Mouse (Mus musculus): ENCODE measurements at regions not wholly inside any gene's neighbourhood (a gene's known extent, or its start where the extent isn't known, plus 50 kb on each side); places are given as distances from the start of the nearest gene placed in this dataset.

DNA sequence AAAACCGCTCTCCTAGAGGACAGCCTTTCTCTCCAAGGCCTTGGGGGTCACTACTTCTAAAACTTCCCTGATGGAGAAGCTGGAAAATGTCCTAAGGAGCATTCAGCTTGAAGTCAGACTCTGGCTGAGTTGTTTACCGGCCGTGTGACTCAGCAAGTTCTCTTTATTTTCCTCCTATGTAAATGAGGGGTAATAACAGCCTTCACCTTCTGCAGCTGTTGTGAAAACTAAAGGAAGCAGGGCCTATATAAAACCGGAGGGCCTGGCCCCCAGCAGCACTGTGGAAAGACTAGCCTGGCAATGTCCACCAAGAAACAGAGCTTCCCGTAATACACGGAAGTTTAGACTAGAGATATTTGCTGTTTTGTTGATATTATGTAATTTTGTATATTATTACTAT is 69.7 kb upstream of the Cited2 start:
- H3K4me3 ChIP-seq (ENCODE audit: low read length), result no peak overlapping the region
- H3K27me3 ChIP-seq (ENCODE audit: control insufficient read depth, insufficient read depth, low read length), result no peaks in the 10 kb centered on the region
- no peaks in the 10 kb centered on the region for H3K9me3 ChIP-seq (replicated peaks; ENCODE audit: control insufficient read depth, low read length)
- WGBS, result 57% methylated on average over 6 of the region's 6 CpGs
- H3K4me2 ChIP-seq (ENCODE audit: low read depth, low read length), result no peak overlapping the region
- no peak overlapping the region for H3K27ac ChIP-seq (ENCODE audit: low read length)
- H3K4me1 ChIP-seq (ENCODE audit: control insufficient read depth, insufficient read depth, low read length), result peaks cover 18% of the 10 kb centered on the region
- no peaks in the 10 kb centered on the region for H3K36me3 ChIP-seq (ENCODE audit: control insufficient read depth, insufficient read depth)
- H3K9ac ChIP-seq (ENCODE audit: low read length), result no peak overlapping the region
- no peak for ATAC-seq (replicated peaks; ENCODE audit: extremely low read depth, insufficient read depth, low FRiP score)

DNA sequence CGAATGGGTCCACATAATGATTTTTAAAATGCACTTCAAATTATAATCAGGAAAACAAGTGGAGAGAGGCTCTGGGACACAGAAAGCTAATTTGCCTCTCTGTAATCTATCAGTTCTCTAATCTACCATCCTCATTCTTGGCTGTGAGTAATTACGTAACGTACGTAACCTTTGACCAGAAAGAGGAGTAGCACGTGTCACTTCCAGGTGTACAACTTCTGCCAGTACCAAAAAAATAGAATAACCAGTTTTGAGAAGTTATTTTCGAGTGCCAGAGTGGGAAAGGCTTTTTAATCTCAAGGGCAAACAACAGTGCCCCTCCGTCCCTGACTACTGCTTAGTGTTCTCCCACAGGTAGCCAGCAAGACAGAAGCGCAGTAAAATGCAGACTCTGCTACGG is 69.2 kb upstream of the Cited2 start:
- Histone ChIP-seq H3K27me3 (ENCODE audit: control insufficient read depth, insufficient read depth, low read length) (no peaks in the 10 kb centered on the region), H3K4me2 (ENCODE audit: low read depth, low read length) (no peak overlapping the region), H3K4me3 (ENCODE audit: low read length) (no peak overlapping the region), H3K4me1 (ENCODE audit: control insufficient read depth, insufficient read depth, low read length) (peaks cover 18% of the 10 kb centered on the region), H3K9me3 (replicated peaks; ENCODE audit: control insufficient read depth, low read length) (no peaks in the 10 kb centered on the region), H3K36me3 (ENCODE audit: control insufficient read depth, insufficient read depth) (no peaks in the 10 kb centered on the region), H3K9ac (ENCODE audit: low read length) (no peak overlapping the region), H3K27ac (ENCODE audit: low read length) (no peak overlapping the region)
- ATAC-seq (replicated peaks; ENCODE audit: extremely low read depth, insufficient read depth, low FRiP score), result no peak
- WGBS, result 73% methylated on average over 9 of the region's 9 CpGs

DNA sequence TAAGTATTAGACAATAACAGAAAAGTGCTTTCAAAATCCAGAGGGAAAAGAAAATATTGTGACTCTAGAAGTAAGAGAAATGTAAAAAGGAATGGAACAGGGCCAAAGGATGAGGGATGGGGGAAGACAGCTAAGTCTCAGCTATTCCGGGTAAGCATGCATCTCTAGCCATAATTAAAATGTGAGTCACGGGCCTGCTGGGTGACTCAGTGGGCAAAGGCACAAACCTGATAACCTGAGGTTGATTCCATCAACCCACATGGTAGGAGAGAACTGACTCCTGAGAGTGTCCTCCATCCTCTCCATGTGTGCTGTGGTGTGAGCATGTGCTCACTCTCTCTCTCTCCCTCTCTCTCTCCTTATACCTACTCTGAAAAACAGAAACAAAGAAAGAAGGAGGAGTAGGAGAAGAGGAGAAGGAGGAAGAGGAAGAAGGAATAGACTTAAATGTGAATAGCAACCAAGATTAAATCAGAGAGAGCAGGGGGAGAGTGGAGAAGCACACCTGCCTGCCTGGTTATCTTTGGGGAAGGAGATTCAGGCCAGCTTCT is 68.6 kb upstream of the Cited2 start:
- whole genome bisulfite sequencing, result 61% methylated on average over 2 of the region's 2 CpGs
- H3K4me1 ChIP-seq (ENCODE audit: control insufficient read depth, insufficient read depth, low read length), result peaks cover 18% of the 10 kb centered on the region
- no peaks in the 10 kb centered on the region for H3K27me3 ChIP-seq (ENCODE audit: control insufficient read depth, insufficient read depth, low read length)
- H3K9ac ChIP-seq (ENCODE audit: low read length), result no peak overlapping the region
- H3K4me2 ChIP-seq (ENCODE audit: low read depth, low read length), result no peak overlapping the region
- no peaks in the 10 kb centered on the region for H3K9me3 ChIP-seq (replicated peaks; ENCODE audit: control insufficient read depth, low read length)
- no peak overlapping the region for H3K27ac ChIP-seq (ENCODE audit: low read length)
- no peak overlapping the region for H3K4me3 ChIP-seq (ENCODE audit: low read length)
- ATAC-seq (replicated peaks; ENCODE audit: extremely low read depth, insufficient read depth, low FRiP score), result no peak
- H3K36me3 ChIP-seq (ENCODE audit: control insufficient read depth, insufficient read depth), result no peaks in the 10 kb centered on the region

DNA sequence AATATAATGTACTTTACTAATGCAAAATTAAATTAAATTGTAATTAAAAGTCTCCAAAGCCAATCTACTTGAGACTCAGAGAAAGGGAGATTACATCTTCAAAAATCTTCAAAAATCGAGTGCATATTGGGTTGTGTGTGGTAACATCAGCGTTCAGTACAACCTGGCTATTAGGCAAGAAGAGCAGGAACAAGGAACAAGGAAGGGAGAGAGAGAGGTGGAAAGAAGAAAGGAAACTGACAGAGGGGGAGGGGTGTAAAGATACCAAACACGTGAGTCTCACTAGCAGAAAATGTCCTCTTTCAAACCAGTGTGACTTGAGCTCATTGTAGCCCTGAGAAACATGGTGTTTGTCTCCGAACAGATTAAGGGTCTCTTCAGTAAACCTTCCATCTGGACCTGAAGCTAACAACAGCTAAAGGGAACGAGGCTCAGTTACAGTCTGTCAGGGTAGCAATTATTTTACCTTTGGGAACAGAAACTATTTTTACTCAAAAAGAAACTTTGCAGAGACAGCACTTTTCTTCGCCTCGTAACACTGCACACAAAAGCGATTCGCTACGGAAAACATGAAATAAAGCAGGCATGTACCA is 67.5 kb upstream of the Cited2 start:
- H3K27ac ChIP-seq (ENCODE audit: low read length), result no peak overlapping the region
- no peaks in the 10 kb centered on the region for H3K36me3 ChIP-seq (ENCODE audit: control insufficient read depth, insufficient read depth)
- no peaks in the 10 kb centered on the region for H3K27me3 ChIP-seq (ENCODE audit: control insufficient read depth, insufficient read depth, low read length)
- 67% methylated on average over 10 of the region's 10 CpGs for WGBS
- ATAC-seq (replicated peaks; ENCODE audit: extremely low read depth, insufficient read depth, low FRiP score), result no peak
- peak overlapping the region; percentile 12; the same call in 1 of the 2 replicates for H3K4me3 ChIP-seq (ENCODE audit: low read length)
- H3K4me1 ChIP-seq (ENCODE audit: control insufficient read depth, insufficient read depth, low read length), result peaks cover 18% of the 10 kb centered on the region
- peak overlapping the region; percentile 42 for H3K4me2 ChIP-seq (ENCODE audit: low read depth, low read length)
- H3K9ac ChIP-seq (ENCODE audit: low read length), result no peak overlapping the region
- H3K9me3 ChIP-seq (replicated peaks; ENCODE audit: control insufficient read depth, low read length), result no peaks in the 10 kb centered on the region

DNA sequence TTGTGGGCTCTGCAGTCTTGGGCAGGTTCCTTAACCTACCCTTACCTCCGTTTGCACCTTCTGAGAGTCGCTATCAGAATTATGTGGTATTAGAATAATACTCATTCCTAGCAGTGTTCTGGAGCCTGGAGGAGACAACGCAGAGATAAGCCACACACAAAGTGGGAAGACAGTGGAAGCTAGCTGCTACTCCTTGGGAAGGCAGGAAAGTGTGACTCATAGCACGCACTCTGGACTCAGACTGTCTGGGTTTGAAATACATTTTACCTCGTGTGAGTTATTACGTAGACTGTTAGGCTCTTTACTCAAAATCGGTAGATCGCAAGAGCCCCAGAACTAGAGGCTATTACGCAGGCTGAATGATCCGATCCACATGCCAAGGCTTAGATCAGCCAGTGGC is 66.7 kb upstream of the Cited2 start:
- WGBS, result 40% methylated on average over 10 of the region's 10 CpGs
- H3K9ac ChIP-seq (ENCODE audit: low read length), result no peak overlapping the region
- H3K4me1 ChIP-seq (ENCODE audit: control insufficient read depth, insufficient read depth, low read length), result peaks cover 18% of the 10 kb centered on the region
- H3K27ac ChIP-seq (ENCODE audit: low read length), result no peak overlapping the region
- H3K9me3 ChIP-seq (replicated peaks; ENCODE audit: control insufficient read depth, low read length), result no peaks in the 10 kb centered on the region
- H3K4me2 ChIP-seq (ENCODE audit: low read depth, low read length), result peak overlapping the region; percentile 42
- no peak for ATAC-seq (replicated peaks; ENCODE audit: extremely low read depth, insufficient read depth, low FRiP score)
- H3K27me3 ChIP-seq (ENCODE audit: control insufficient read depth, insufficient read depth, low read length), result no peaks in the 10 kb centered on the region
- peak overlapping the region; percentile 12; the same call in 1 of the 2 replicates for H3K4me3 ChIP-seq (ENCODE audit: low read length)
- H3K36me3 ChIP-seq (ENCODE audit: control insufficient read depth, insufficient read depth), result no peaks in the 10 kb centered on the region

DNA sequence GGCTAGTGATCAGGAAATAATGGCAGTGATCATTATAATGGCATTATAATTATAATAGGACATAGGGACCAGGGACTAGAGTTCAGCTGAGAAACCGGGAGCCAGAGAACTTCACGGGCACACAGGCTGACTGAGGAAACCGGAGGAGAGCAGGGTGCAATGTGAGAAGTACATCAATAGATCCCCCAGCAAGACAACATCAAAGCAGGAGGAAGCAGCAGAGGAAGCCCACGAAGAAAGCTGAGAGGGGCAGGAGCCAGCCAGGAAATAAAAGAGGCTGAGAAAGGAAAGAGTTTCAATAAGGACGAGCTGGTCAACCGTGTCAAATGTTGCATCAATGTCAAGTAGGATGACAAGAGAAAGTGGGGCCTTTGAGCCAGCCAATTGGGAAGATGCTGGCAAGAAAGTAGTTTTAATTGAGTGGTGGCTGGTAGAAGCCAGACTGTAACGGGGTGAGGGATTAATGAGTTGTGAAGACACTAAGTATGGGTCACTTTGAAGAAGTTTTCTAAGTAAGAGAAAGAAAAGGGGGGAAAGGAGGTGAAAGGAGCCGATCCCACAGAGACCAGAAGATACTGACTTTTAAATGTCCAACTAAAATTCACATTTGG is 66.0 kb upstream of the Cited2 start:
- 34% methylated on average over 8 of the region's 8 CpGs for WGBS
- H3K4me1 ChIP-seq (ENCODE audit: control insufficient read depth, insufficient read depth, low read length), result peaks cover 18% of the 10 kb centered on the region
- no peaks in the 10 kb centered on the region for H3K9me3 ChIP-seq (replicated peaks; ENCODE audit: control insufficient read depth, low read length)
- H3K4me3 ChIP-seq (ENCODE audit: low read length), result no peak overlapping the region
- H3K4me2 ChIP-seq (ENCODE audit: low read depth, low read length), result peak overlapping the region; percentile 42
- no peak overlapping the region for H3K27ac ChIP-seq (ENCODE audit: low read length)
- no peaks in the 10 kb centered on the region for H3K36me3 ChIP-seq (ENCODE audit: control insufficient read depth, insufficient read depth)
- no peak overlapping the region for H3K9ac ChIP-seq (ENCODE audit: low read length)
- no peaks in the 10 kb centered on the region for H3K27me3 ChIP-seq (ENCODE audit: control insufficient read depth, insufficient read depth, low read length)
- no peak for ATAC-seq (replicated peaks; ENCODE audit: extremely low read depth, insufficient read depth, low FRiP score)

DNA sequence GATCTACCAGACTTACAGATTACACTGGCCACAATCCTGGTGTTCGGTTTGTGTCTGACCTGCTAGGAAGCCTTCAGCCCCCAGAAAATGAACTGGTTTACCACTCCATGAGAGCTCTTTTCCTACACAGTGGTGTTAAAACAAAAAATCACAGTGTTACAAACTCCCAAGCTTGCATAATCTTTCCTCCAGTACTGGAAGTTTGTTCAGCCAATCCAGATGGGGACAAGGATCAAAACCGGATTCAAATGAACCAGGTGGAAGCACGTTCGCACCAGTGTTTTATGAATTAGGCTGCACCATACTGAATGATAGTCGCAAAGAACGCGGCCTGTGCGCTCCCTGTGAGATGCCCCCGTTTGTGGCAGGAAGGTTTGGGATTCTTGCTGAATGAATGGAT is 63.4 kb upstream of the Cited2 start:
- ATAC-seq (replicated peaks; ENCODE audit: extremely low read depth, insufficient read depth, low FRiP score), result no peak
- no peak overlapping the region for H3K9ac ChIP-seq (ENCODE audit: low read length)
- no peak overlapping the region for H3K4me3 ChIP-seq (ENCODE audit: low read length)
- no peaks in the 10 kb centered on the region for H3K36me3 ChIP-seq (ENCODE audit: control insufficient read depth, insufficient read depth)
- no peaks in the 10 kb centered on the region for H3K9me3 ChIP-seq (replicated peaks; ENCODE audit: control insufficient read depth, low read length)
- H3K27ac ChIP-seq (ENCODE audit: low read length), result no peak overlapping the region
- no peak overlapping the region for H3K4me2 ChIP-seq (ENCODE audit: low read depth, low read length)
- WGBS, result 94% methylated on average over 9 of the region's 9 CpGs
- no peaks in the 10 kb centered on the region for H3K27me3 ChIP-seq (ENCODE audit: control insufficient read depth, insufficient read depth, low read length)
- peaks cover 14% of the 10 kb centered on the region for H3K4me1 ChIP-seq (ENCODE audit: control insufficient read depth, insufficient read depth, low read length)

DNA sequence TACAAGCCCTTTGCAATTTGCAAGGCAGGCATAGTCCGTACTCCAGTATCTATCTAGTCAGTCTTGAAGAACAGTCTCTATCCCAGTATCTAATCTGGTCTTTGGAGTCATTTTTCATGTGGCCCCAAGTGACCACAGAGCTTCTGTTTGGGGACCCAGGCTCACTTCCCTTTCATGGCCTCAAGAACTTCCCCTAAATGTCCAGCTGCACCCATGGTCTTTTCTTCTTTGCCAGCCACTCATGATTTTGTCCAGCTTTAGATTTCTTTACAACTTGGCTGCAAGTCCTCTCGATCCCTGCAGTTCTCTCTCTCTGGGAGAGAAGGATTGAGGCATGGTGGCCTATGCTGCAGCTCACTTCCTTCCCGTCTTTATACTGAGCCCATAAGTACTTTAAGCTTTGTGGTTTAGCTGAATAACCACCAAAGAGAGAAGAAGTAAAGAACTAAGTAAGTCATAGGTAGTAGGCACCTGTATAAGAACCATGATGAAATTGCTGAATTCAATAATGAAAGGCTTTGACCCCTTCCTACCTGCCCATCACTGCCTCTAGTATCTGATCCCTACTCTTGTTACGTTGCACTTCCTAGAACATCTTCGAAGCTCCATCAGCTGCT is 62.1 kb upstream of the Cited2 start:
- no peak for ATAC-seq (replicated peaks; ENCODE audit: extremely low read depth, insufficient read depth, low FRiP score)
- no peaks in the 10 kb centered on the region for H3K36me3 ChIP-seq (ENCODE audit: control insufficient read depth, insufficient read depth)
- no peak overlapping the region for H3K4me2 ChIP-seq (ENCODE audit: low read depth, low read length)
- no peak overlapping the region for H3K9ac ChIP-seq (ENCODE audit: low read length)
- 77% methylated on average over 5 of the region's 5 CpGs for WGBS
- no peak overlapping the region for H3K4me3 ChIP-seq (ENCODE audit: low read length)
- no peak overlapping the region for H3K27ac ChIP-seq (ENCODE audit: low read length)
- H3K9me3 ChIP-seq (replicated peaks; ENCODE audit: control insufficient read depth, low read length), result no peaks in the 10 kb centered on the region
- peaks cover 9% of the 10 kb centered on the region for H3K4me1 ChIP-seq (ENCODE audit: control insufficient read depth, insufficient read depth, low read length)
- no peaks in the 10 kb centered on the region for H3K27me3 ChIP-seq (ENCODE audit: control insufficient read depth, insufficient read depth, low read length)

DNA sequence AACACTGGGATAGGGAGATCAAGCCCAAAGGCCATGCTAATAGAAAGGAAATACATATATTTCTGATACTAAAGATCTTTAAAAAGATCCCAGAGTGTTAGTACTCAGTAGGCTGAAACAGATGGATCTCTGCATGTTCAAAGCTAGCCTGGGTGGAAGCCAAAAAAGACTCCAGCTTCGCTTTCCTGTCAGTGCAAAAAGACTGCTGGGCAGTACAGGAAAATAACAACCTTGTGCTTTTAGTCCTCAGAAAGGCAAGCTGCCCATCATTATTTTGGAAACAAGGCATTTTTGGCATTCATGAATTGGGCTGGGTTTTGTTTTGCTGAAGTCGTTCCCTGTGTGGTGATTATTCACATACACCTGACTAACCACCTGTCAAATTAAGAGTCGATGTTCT is 56.9 kb upstream of the Cited2 start:
- H3K4me1 ChIP-seq (ENCODE audit: control insufficient read depth, insufficient read depth, low read length), result no peaks in the 10 kb centered on the region
- no peak overlapping the region for H3K4me2 ChIP-seq (ENCODE audit: low read depth, low read length)
- H3K9me3 ChIP-seq (replicated peaks; ENCODE audit: control insufficient read depth, low read length), result no peaks in the 10 kb centered on the region
- no peak overlapping the region for H3K9ac ChIP-seq (ENCODE audit: low read length)
- H3K36me3 ChIP-seq (ENCODE audit: control insufficient read depth, insufficient read depth), result no peaks in the 10 kb centered on the region
- no peaks in the 10 kb centered on the region for H3K27me3 ChIP-seq (ENCODE audit: control insufficient read depth, insufficient read depth, low read length)
- H3K4me3 ChIP-seq (ENCODE audit: low read length), result no peak overlapping the region
- no peak for ATAC-seq (replicated peaks; ENCODE audit: extremely low read depth, insufficient read depth, low FRiP score)
- WGBS, result 78% methylated on average over 3 of the region's 3 CpGs
- H3K27ac ChIP-seq (ENCODE audit: low read length), result no peak overlapping the region
